Mouse (Mus musculus): ENCODE measurements around the gene Hist1h4i.

Gene Hist1h4i

GRCm38 (mm10) chr13:22007872-22008271 is 33.3 kb downstream of the Hist1h4i start:
- peak; percentile 63 for DNase-seq

GRCm38 (mm10) chr13:22007121-22007510 is 34.0 kb downstream of the Hist1h4i start:
- peak; percentile 75 for DNase-seq

- DNase-seq: peak; percentile 96
Observed at GRCm38 (mm10) chr13:22006334-22007120, 34.6 kb downstream of the Hist1h4i start.

GRCm38 (mm10) chr13:22005605-22006333 is 35.4 kb downstream of the Hist1h4i start:
- peak; percentile 92 for DNase-seq

GRCm38 (mm10) chr13:22001823-22002222 is 39.3 kb downstream of the Hist1h4i start:
- peak; percentile 74 for DNase-seq

- no peak for DNase-seq
Observed at GRCm38 (mm10) chr13:22001346-22001745, 39.8 kb downstream of the Hist1h4i start.

GRCm38 (mm10) chr13:21999147-21999546 is 42.0 kb downstream of the Hist1h4i start:
- DNase-seq: no peak

GRCm38 (mm10) chr13:21998412-21998811 is 42.8 kb downstream of the Hist1h4i start:
- no peak for DNase-seq

- DNase-seq: no peak
Observed at GRCm38 (mm10) chr13:21997821-21998220, 43.3 kb downstream of the Hist1h4i start.

GRCm38 (mm10) chr13:21997201-21997820 is 43.9 kb downstream of the Hist1h4i start:
- peak; percentile 75 for DNase-seq

GRCm38 (mm10) chr13:21996840-21997185 is 44.3 kb downstream of the Hist1h4i start:
- peak; percentile 86 for DNase-seq

GRCm38 (mm10) chr13:21996101-21996839 is 44.9 kb downstream of the Hist1h4i start:
- no peak for DNase-seq

- DNase-seq: peak; percentile 89
Observed at GRCm38 (mm10) chr13:21995331-21995914, 45.7 kb downstream of the Hist1h4i start.

GRCm38 (mm10) chr13:21994896-21995295 is 46.3 kb downstream of the Hist1h4i start:
- DNase-seq: no peak

GRCm38 (mm10) chr13:21993957-21994738 is 47.0 kb downstream of the Hist1h4i start:
- no peak for DNase-seq

- no peak for DNase-seq
Observed at GRCm38 (mm10) chr13:21992550-21992949, 48.6 kb downstream of the Hist1h4i start.

Data from heart, adult 11 months (tissue).